Mouse (Mus musculus) heart, embryonic 15.5 days (tissue): ENCODE results near the gene Capn8. TPM values are rescaled to one million over a fixed set of nuclear protein-coding genes. Genes with fewer than 3 reads are reported as not detected.

Experiments
- polyA plus RNA-seq: library from polyadenylated mRNA; unstranded; fragments of >200 nt; fragmentation: Nextera tagmentation; extraction: Ambion mirVana; gene quantifications from 2 replicates; pipeline ENCODE4 v1.2.1, GENCODE M21; 2015

The Capn8 gene
- polyA plus RNA-seq, 1 experiment from 2014 or later: not detected

Other genes with a start within 250 kb of the Capn8 start
- gene Fbxo28, start 223.4 kb upstream of the Capn8 start, polyA plus RNA-seq: 10.8 and 10.9 TPM in 2 replicates
- 12.0 and 15.5 TPM in 2 replicates for gene Trp53bp2, start 155.8 kb upstream of the Capn8 start, polyA plus RNA-seq
- 84.9 and 94.3 TPM in 2 replicates for gene Capn2, start 47.4 kb upstream of the Capn8 start, polyA plus RNA-seq
- not detected in 2 replicates for gene Ccdc185, start 184.2 kb downstream of the Capn8 start, polyA plus RNA-seq
- gene Susd4, start 198.9 kb downstream of the Capn8 start, polyA plus RNA-seq: 4.1 and 8.0 TPM in 2 replicates